Mouse (Mus musculus): Measurements from ENCODE around the gene Tnmd. TPM values are rescaled to one million over a fixed set of nuclear protein-coding genes. Genes with fewer than 3 reads are reported as not detected.

Gene Tnmd
- polyA plus RNA-seq (2014; fragmentation: Illumina TruSeq; extraction: RNeasy Lipid Tissue Mini Kit (QIAGEN cat#74804)): not detected

DNA sequence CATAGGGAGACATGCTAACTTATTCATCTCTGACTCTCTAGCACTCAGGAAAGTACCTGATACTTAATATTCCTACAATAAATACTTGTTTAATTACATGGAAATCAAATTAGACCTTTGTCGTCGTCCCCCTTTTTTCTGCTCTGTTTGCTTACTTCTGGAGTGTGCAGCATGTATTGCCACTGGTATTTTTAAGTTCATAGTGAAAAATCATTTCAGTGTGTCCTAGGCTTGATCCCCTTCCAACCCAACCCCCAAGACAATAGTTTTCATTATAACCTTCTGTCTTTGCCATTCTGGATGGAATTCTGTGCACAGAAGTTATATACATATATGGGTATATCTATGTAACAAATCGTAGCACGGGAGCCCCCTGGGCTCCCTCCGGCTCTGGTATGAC, at the start of gene Tnmd:
TSS of gene Tnmd (plus strand) at position 301 of the 400 bp plus-strand sequence.

DNA sequence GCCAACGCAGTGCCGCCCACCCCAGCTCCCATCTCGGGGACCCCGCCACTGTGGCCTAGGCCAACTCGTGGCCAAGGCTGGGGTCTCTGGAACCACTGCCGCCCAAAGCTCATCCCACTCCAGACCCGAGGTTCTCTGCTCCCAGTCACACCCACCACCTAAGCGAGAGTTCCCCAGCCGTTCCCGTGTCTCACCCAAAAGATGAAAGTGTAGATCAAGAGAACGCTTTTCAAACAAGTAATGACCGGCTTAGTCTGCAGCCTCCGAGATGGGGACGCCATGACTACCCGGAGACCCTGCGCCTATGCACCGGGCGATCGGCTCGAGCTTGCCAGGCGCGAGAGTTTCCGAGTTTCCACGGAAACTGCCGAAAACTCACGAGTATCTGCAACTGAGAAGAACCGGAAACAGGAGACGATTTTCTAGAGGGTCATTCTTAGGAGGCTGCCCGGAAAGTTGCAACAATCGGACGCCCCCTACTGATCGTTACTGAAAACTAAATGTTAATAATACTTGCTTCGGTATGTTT, 47.3 kb downstream of the Tnmd start, which contains the start of gene Tspan6:
TSS of gene Tspan6 (minus strand) at position 416 of the 529 bp plus-strand sequence.

DNA sequence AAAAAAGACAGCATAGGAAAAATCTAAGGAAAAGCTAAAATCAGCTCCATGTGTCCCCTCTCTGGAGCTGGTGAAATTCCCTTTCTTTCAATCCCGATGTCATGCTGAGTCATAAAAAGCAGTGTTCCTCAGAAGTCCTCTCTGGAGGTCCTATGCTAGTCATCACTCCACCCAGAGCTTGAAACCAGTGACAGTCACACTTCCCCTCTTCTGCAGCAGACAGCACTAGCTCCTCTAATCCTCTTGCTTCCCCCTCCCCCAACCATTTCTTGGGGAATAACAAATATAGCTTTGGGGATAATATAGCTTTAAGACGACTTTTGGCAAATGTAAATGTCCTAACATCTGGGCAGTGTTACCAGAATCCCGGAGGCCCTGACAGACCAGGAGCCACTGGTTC, 57.5 kb downstream of the Tnmd start, which contains the start of gene Srpx2:
TSS of gene Srpx2 (plus strand) at position 166 of the 400 bp plus-strand sequence.

Other genes with a start within 250 kb of the Tnmd start
- gene Pcdh19, start 162.0 kb upstream of the Tnmd start, polyA plus RNA-seq (2014; fragmentation: Illumina TruSeq; extraction: RNeasy Lipid Tissue Mini Kit (QIAGEN cat#74804)): 3.2 TPM
- 201 TPM for gene Tspan6, start 47.4 kb downstream of the Tnmd start, polyA plus RNA-seq (2014; fragmentation: Illumina TruSeq; extraction: RNeasy Lipid Tissue Mini Kit (QIAGEN cat#74804))
- 7.4 TPM for gene Srpx2, start 57.4 kb downstream of the Tnmd start, polyA plus RNA-seq (2014; fragmentation: Illumina TruSeq; extraction: RNeasy Lipid Tissue Mini Kit (QIAGEN cat#74804))
- gene Sytl4, start 130.8 kb downstream of the Tnmd start, polyA plus RNA-seq (2014; fragmentation: Illumina TruSeq; extraction: RNeasy Lipid Tissue Mini Kit (QIAGEN cat#74804)): 121 TPM
- gene Cstf2, start 208.2 kb downstream of the Tnmd start, polyA plus RNA-seq (2014; fragmentation: Illumina TruSeq; extraction: RNeasy Lipid Tissue Mini Kit (QIAGEN cat#74804)): 104 TPM